Mouse (Mus musculus) heart, postnatal 0 days (tissue): ENCODE results near the gene Stpg3.

Experiments used
- CTCF ChIP-seq: IDR thresholded peaks from 2 replicates; pipeline ENCODE4 v1.5.1; 2016; ENCODE audit warnings: antibody characterized with exemption, control low read depth, low read depth
- EP300 ChIP-seq: IDR thresholded peaks from 2 replicates; pipeline ENCODE4 v1.6.1; 2016; ENCODE audit warnings: antibody characterized with exemption, low read depth

DNA sequence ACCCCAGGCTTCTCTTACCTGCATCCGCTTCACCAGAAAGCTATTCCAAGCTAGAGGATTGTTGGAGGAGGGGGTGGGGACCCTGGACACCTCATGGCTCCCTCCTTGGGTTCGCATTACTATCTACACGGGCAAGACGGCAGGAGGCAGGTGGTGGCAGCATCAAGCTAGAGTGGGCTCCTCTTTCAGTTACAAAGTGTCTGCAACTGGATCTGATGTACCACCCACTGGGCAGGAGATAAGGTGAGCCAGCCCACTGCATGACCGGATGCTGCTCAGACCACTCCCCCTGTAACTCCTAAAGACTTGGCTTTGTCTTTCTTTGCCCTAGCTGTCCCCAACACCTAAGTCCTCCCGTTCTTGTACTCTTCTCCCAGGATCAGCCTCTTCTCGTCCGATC, 22.2 kb upstream of the Stpg3 start, which contains the start of gene Rnf224:
- TF ChIP-seq CTCF (no peak), EP300 (no peak)
